ENCODE assay signal across 9 mouse cellular contexts in genomic region chr11:74771650-74772049, GRCm38 (mm10). TPM values are rescaled to one million over a fixed set of nuclear protein-coding genes. Genes with fewer than 3 reads are reported as not detected.
A peak's percentile ranks its signal among the peaks of the same experiment; 100 is the strongest.
DNase-seq lines count a peak whose midpoint lies in the region; ATAC-seq and TF ChIP-seq lines count a peak whose summit lies in the region.
"Had no signal": no experiment of that assay in that cellular context is flagged by ENCODE, and none has a peak within 500 bp of the region (broad histone marks: within the 10 kb centered on the region; RNA-seq: fewer than 3 reads in every experiment).

No protein-coding gene starts in this region.

- peaks cover 12% of the 10 kb centered on the region for H3K36me3 ChIP-seq in lung, embryonic 16.5 days (ENCODE audit: control insufficient read depth, insufficient read depth, low read length)
- H3K36me3 ChIP-seq in limb, embryonic 12.5 days = peaks cover 38% of the 10 kb centered on the region
- H3K36me3 ChIP-seq in stomach, embryonic 14.5 days (ENCODE audit: control insufficient read depth, insufficient read depth, low read length) = peaks cover 14% of the 10 kb centered on the region

- no peak for DNase-seq in lung, postnatal 10 days
- no peak for DNase-seq in retina, embryonic 14.5 days (ENCODE audit: low spot score)
- DNase-seq in right cerebral cortex, postnatal 36 days (ENCODE audit: low spot score in 2 of 2) = no peak
- DNase-seq in cerebellum, adult 11 months = no peak
- DNase-seq: kidney, postnatal 10 days had no signal

- H3K9me3 ChIP-seq in lung, embryonic 16.5 days (ENCODE audit: control insufficient read depth, low read length) = no peaks in the 10 kb centered on the region
- H3K9me3 ChIP-seq in limb, embryonic 12.5 days = no peaks in the 10 kb centered on the region
- H3K9me3 ChIP-seq in stomach, embryonic 14.5 days (ENCODE audit: control insufficient read depth, low read depth, low read length) = no peaks in the 10 kb centered on the region

- peaks cover 10% of the 10 kb centered on the region for H3K4me1 ChIP-seq in lung, embryonic 16.5 days (replicated peaks; ENCODE audit: control insufficient read depth, insufficient read depth, low read length)
- no peaks in the 10 kb centered on the region; the same call in 1 of the 2 replicates for H3K4me1 ChIP-seq in embryonic fibroblast, embryonic 13.5 days (ENCODE audit: control insufficient read depth, insufficient read depth, low read length)
- H3K4me1 ChIP-seq in limb, embryonic 12.5 days (replicated peaks) = peaks cover 13% of the 10 kb centered on the region
- peaks cover 6% of the 10 kb centered on the region; the same call in 1 of the 2 replicates for H3K4me1 ChIP-seq in stomach, embryonic 14.5 days (ENCODE audit: control insufficient read depth, insufficient read depth, low read length)

- ATAC-seq in lung, embryonic 16.5 days (ENCODE audit: low read depth) = no peak
- ATAC-seq in limb, embryonic 12.5 days (ENCODE audit: insufficient number of reproducible peaks, insufficient read depth, low FRiP score, low TSS enrichment, low read depth) = no peak
- no peak for ATAC-seq in stomach, embryonic 14.5 days (ENCODE audit: insufficient number of reproducible peaks, insufficient read depth, low FRiP score, low read depth)

- H3K4me3 ChIP-seq in lung, embryonic 16.5 days (ENCODE audit: low read length) = peak overlapping the region; percentile 79
- peak overlapping the region; percentile 66 for H3K4me3 ChIP-seq in embryonic fibroblast, embryonic 13.5 days (ENCODE audit: insufficient read depth, low read length)
- peak overlapping the region; percentile 81 for H3K4me3 ChIP-seq in limb, embryonic 12.5 days (replicated peaks)
- peak overlapping the region; percentile 54 for H3K4me3 ChIP-seq in stomach, embryonic 14.5 days (ENCODE audit: low read depth, low read length)

- no peak overlapping the region for H3K27ac ChIP-seq in lung, embryonic 16.5 days (ENCODE audit: low read length)
- H3K27ac ChIP-seq in embryonic fibroblast, embryonic 13.5 days (ENCODE audit: insufficient read depth, low read length) = no peak overlapping the region
- H3K27ac ChIP-seq in limb, embryonic 12.5 days = peak overlapping the region; percentile 97; the same call in 1 of the 2 replicates
- H3K27ac ChIP-seq in stomach, embryonic 14.5 days (ENCODE audit: low read length) = no peak overlapping the region; the same call in 1 of the 2 replicates

- no peaks in the 10 kb centered on the region for H3K27me3 ChIP-seq in lung, embryonic 16.5 days (ENCODE audit: control insufficient read depth, insufficient read depth, low read depth, low read length)
- no peaks in the 10 kb centered on the region for H3K27me3 ChIP-seq in limb, embryonic 12.5 days
- H3K27me3 ChIP-seq in stomach, embryonic 14.5 days (ENCODE audit: control insufficient read depth, insufficient read depth, low read length) = no peaks in the 10 kb centered on the region

- no peak overlapping the region for H3K9ac ChIP-seq in lung, embryonic 16.5 days (ENCODE audit: low read length)
- no peak overlapping the region for H3K9ac ChIP-seq in limb, embryonic 12.5 days (replicated peaks)
- H3K9ac ChIP-seq in stomach, embryonic 14.5 days (replicated peaks; ENCODE audit: low read depth, low read length) = no peak overlapping the region

- TF ChIP-seq CTCF in embryonic fibroblast, embryonic 13.5 days (IDR thresholded peaks at IDR 0.05; ENCODE audit: borderline replicate concordance, insufficient read depth, low read length) = no peak

- 66% methylated on average over 4 of the region's 4 CpGs for WGBS in lung, embryonic 16.5 days
- WGBS in limb, embryonic 12.5 days = 70% methylated on average over 4 of the region's 4 CpGs
- WGBS in stomach, embryonic 14.5 days = 74% methylated on average over 4 of the region's 4 CpGs

- TF ChIP-seq POLR2A in embryonic fibroblast, embryonic 13.5 days (IDR thresholded peaks at IDR 0.05; ENCODE audit: low read depth, low read length) = no peak

- peak overlapping the region; percentile 73 for H3K4me2 ChIP-seq in lung, embryonic 16.5 days (ENCODE audit: low read depth, low read length)
- H3K4me2 ChIP-seq in limb, embryonic 12.5 days = peak overlapping the region; percentile 76
- peak overlapping the region; percentile 74 for H3K4me2 ChIP-seq in stomach, embryonic 14.5 days (replicated peaks; ENCODE audit: low read depth, low read length)

RNA-seq across cellular contexts. Expression of gene Mettl16, which starts 1.0 kb away (rescaled TPM):
- 44.3 and 47.5 TPM in 2 replicates for polyA plus RNA-seq in lung, embryonic 16.5 days (2015; fragmentation: Nextera tagmentation; extraction: Ambion mirVana)
- polyA plus RNA-seq in embryonic fibroblast, embryonic 13.5 days (2011; ENCODE audit: insufficient read length, low read depth, missing spikeins) = 25.6 and 29.1 TPM in 2 replicates
- 60.6 and 61.6 TPM in 2 replicates for polyA plus RNA-seq in limb, embryonic 12.5 days (2016; fragmentation: Nextera tagmentation; extraction: Ambion mirVana)
- polyA plus RNA-seq in stomach, embryonic 14.5 days (2014; fragmentation: Nextera tagmentation; extraction: Ambion mirVana) = 33.5 TPM in 2 replicates

RNA-seq across cellular contexts. Expression of gene Pafah1b1, which starts 47.2 kb away (rescaled TPM):
- 40.7 and 44.9 TPM in 2 replicates for polyA plus RNA-seq in lung, embryonic 16.5 days (2015; fragmentation: Nextera tagmentation; extraction: Ambion mirVana)
- 111 and 122 TPM in 2 replicates for polyA plus RNA-seq in embryonic fibroblast, embryonic 13.5 days (2011; ENCODE audit: insufficient read length, low read depth, missing spikeins)
- 57.1 and 60.1 TPM in 2 replicates for polyA plus RNA-seq in limb, embryonic 12.5 days (2016; fragmentation: Nextera tagmentation; extraction: Ambion mirVana)
- polyA plus RNA-seq in stomach, embryonic 14.5 days (2014; fragmentation: Nextera tagmentation; extraction: Ambion mirVana) = 77.2 and 77.7 TPM in 2 replicates

RNA-seq across cellular contexts. Expression of gene Mnt, which starts 59.1 kb away (rescaled TPM):
- polyA plus RNA-seq in lung, embryonic 16.5 days (2015; fragmentation: Nextera tagmentation; extraction: Ambion mirVana) = 3.0 and 3.1 TPM in 2 replicates
- polyA plus RNA-seq in embryonic fibroblast, embryonic 13.5 days (2011; ENCODE audit: insufficient read length, low read depth, missing spikeins) = 10.9 and 14.4 TPM in 2 replicates
- 4.4 and 5.7 TPM in 2 replicates for polyA plus RNA-seq in limb, embryonic 12.5 days (2016; fragmentation: Nextera tagmentation; extraction: Ambion mirVana)
- 4.3 and 5.3 TPM in 2 replicates for polyA plus RNA-seq in stomach, embryonic 14.5 days (2014; fragmentation: Nextera tagmentation; extraction: Ambion mirVana)
